Mouse (Mus musculus) heart, embryonic 15.5 days (tissue): Measurements from ENCODE around the gene Rnf31. TPM values are rescaled to one million over a fixed set of nuclear protein-coding genes. Genes with fewer than 3 reads are reported as not detected.

Experiments
- ATAC-seq: fragments of 200-750 bp; cut with Nextera tagmentation; replicated peaks from 2 replicates; pipeline ENCODE4 v1.8.0; 2017; ENCODE audit warnings: low read depth, moderate TSS enrichment; ENCODE audit not compliant: insufficient number of reproducible peaks, insufficient read depth, low FRiP score
- H3K27ac ChIP-seq: fragments of 300-500 bp; sonication (generic); 2 replicates; pipeline ENCODE4 v1.5.1; 2015; ENCODE audit warnings: mild to moderate bottlenecking, inconsistent platforms
- H3K27me3 ChIP-seq: fragments of 300-500 bp; sonication (generic); 2 replicates; pipeline ENCODE4 v1.6.1; 2015; ENCODE audit warnings: inconsistent platforms
- H3K36me3 ChIP-seq: fragments of 300-500 bp; sonication (generic); 2 replicates; pipeline ENCODE4 v1.6.1; 2015; ENCODE audit warnings: mild to moderate bottlenecking, inconsistent platforms
- H3K4me1 ChIP-seq: fragments of 300-500 bp; sonication (generic); replicated peaks from 2 replicates; pipeline ENCODE4 v1.6.1; 2015; ENCODE audit warnings: inconsistent platforms
- H3K4me2 ChIP-seq: fragments of 300-500 bp; sonication (generic); 2 replicates; pipeline ENCODE4 v1.6.1; 2015; ENCODE audit warnings: inconsistent platforms, mild to moderate bottlenecking, moderate library complexity
- H3K4me3 ChIP-seq: fragments of 300-500 bp; sonication (generic); 2 replicates; pipeline ENCODE4 v1.5.1; 2015; ENCODE audit warnings: mild to moderate bottlenecking, inconsistent platforms
- H3K9ac ChIP-seq: fragments of 300-500 bp; sonication (generic); 2 replicates; pipeline ENCODE4 v1.6.1; 2015; ENCODE audit warnings: mild to moderate bottlenecking, inconsistent platforms
- H3K9me3 ChIP-seq: fragments of 300-500 bp; sonication (generic); replicated peaks from 2 replicates; pipeline ENCODE4 v1.6.1; 2016; ENCODE audit warnings: inconsistent platforms
- WGBS: fragments of 180-500 bp; shearing (Covaris S2); methylation state at CpG from one replicate; pipeline ENCODE4 v1.1.7; 2015; ENCODE audit warnings: mixed read lengths; 5-methylcytosine and 5-hydroxymethylcytosine counted together
- polyA plus RNA-seq: library from polyadenylated mRNA; unstranded; fragments of >200 nt; fragmentation: Nextera tagmentation; extraction: Ambion mirVana; gene quantifications from 2 replicates; pipeline ENCODE4 v1.2.1, GENCODE M21; 2015

Rnf31 gene
- polyA plus RNA-seq, 1 experiment from 2014 or later: 15.8 TPM

GRCm38 (mm10) chr14:55589771-55590448 is 1.6 kb upstream of the Rnf31 start:
- ATAC-seq: no peak
- Histone ChIP-seq H3K36me3 (peaks cover 14% of the 10 kb centered on the region; the same call in 1 of the 2 replicates), H3K27ac (peak overlapping the region; percentile 96), H3K27me3 (no peaks in the 10 kb centered on the region), H3K4me2 (peak overlapping the region; percentile 92), H3K4me1 (peaks cover 33% of the 10 kb centered on the region), H3K9me3 (no peaks in the 10 kb centered on the region), H3K9ac (peak overlapping the region; percentile 61; the same call in 1 of the 2 replicates), H3K4me3 (peak overlapping the region; percentile 85)
- WGBS: 77% methylated on average over 11 of the region's 11 CpGs

GRCm38 (mm10) chr14:55590748-55591330 is 669 bp upstream of the Rnf31 start, which contains the start of gene Psme2:
Gene Psme2 (minus strand): TSS chr14:55591113.
- peak within 1 kb of the TSS; percentile 92 for H3K4me2 ChIP-seq
- H3K4me3 ChIP-seq: peak within 1 kb of the TSS; percentile 85
- H3K36me3 ChIP-seq: peaks cover 24% of the 10 kb centered on the region
- peak within 1 kb of the TSS; percentile 88 for H3K9ac ChIP-seq
- H3K27me3 ChIP-seq: no peaks in the 10 kb centered on the region
- H3K27ac ChIP-seq: peak within 1 kb of the TSS; percentile 96
- peak; percentile 96 for ATAC-seq
- H3K9me3 ChIP-seq: no peaks in the 10 kb centered on the region
- WGBS: under 1% methylated on average over 22 of the region's 22 CpGs
- H3K4me1 ChIP-seq: peaks cover 27% of the 10 kb centered on the region

- 2% methylated on average over 16 of the region's 16 CpGs for WGBS
- H3K4me3 ChIP-seq: peak overlapping the region; percentile 85
- no peaks in the 10 kb centered on the region for H3K27me3 ChIP-seq
Observed at GRCm38 (mm10) chr14:55592226-55592625, 718 bp downstream of the Rnf31 start.

GRCm38 (mm10) chr14:55596036-55596690 is 4.7 kb downstream of the Rnf31 start:
- H3K9me3 ChIP-seq: no peaks in the 10 kb centered on the region
- ATAC-seq: no peak
- H3K36me3 ChIP-seq: peaks cover 58% of the 10 kb centered on the region
- no peak overlapping the region for H3K4me2 ChIP-seq
- no peak overlapping the region for H3K4me3 ChIP-seq
- no peaks in the 10 kb centered on the region for H3K27me3 ChIP-seq
- H3K9ac ChIP-seq: no peak overlapping the region
- 0 out of 2 replicates have a peak overlapping the region, but pooled peaks have one; percentile 4 for H3K27ac ChIP-seq
- H3K4me1 ChIP-seq: peaks cover 16% of the 10 kb centered on the region
- 76% methylated on average over 13 of the region's 13 CpGs for WGBS

More at GRCm38 (mm10) chr14:55592226-55592625, 718 bp downstream of the Rnf31 start:
- ATAC-seq: no peak
- Histone ChIP-seq H3K36me3 (peaks cover 34% of the 10 kb centered on the region), H3K27ac (peak overlapping the region; percentile 96), H3K9ac (peak overlapping the region; percentile 88), H3K4me1 (peaks cover 26% of the 10 kb centered on the region), H3K4me2 (peak overlapping the region; percentile 92), H3K9me3 (no peaks in the 10 kb centered on the region)

GRCm38 (mm10) chr14:55598521-55599390 is 7.2 kb downstream of the Rnf31 start:
- 93% methylated on average over 21 of the region's 21 CpGs for WGBS
- Histone ChIP-seq H3K36me3 (peaks cover 80% of the 10 kb centered on the region), H3K27me3 (no peaks in the 10 kb centered on the region), H3K27ac (no peak overlapping the region), H3K4me2 (no peak overlapping the region), H3K9me3 (no peaks in the 10 kb centered on the region), H3K4me1 (peaks cover 4% of the 10 kb centered on the region; the same call in 1 of the 2 replicates), H3K9ac (no peak overlapping the region), H3K4me3 (no peak overlapping the region)
- no peak for ATAC-seq

- Histone ChIP-seq H3K27ac (peak within 1 kb of the TSS; percentile 82), H3K9me3 (no peaks in the 10 kb centered on the region), H3K4me3 (peak within 1 kb of the TSS; percentile 55), H3K4me2 (peak within 1 kb of the TSS; percentile 75), H3K27me3 (no peaks in the 10 kb centered on the region), H3K36me3 (peaks cover 61% of the 10 kb centered on the region), H3K9ac (peak within 1 kb of the TSS; percentile 69), H3K4me1 (peaks cover 18% of the 10 kb centered on the region)
- 83% methylated on average over 7 of the region's 7 CpGs for WGBS
- no peak for ATAC-seq
Observed at GRCm38 (mm10) chr14:55603271-55603632, 11.7 kb downstream of the Rnf31 start, which contains the start of gene Irf9. Gene Irf9 (plus strand): TSS chr14:55603571.

GRCm38 (mm10) chr14:55603633-55604576 is 12.4 kb downstream of the Rnf31 start:
- H3K4me3 ChIP-seq: peak overlapping the region; percentile 55
- peak overlapping the region; percentile 69 for H3K9ac ChIP-seq
- H3K27me3 ChIP-seq: no peaks in the 10 kb centered on the region
- peaks cover 18% of the 10 kb centered on the region for H3K4me1 ChIP-seq
- peaks cover 59% of the 10 kb centered on the region for H3K36me3 ChIP-seq
- H3K27ac ChIP-seq: peak overlapping the region; percentile 82
- peak; percentile 82 for ATAC-seq
- WGBS: 14% methylated on average over 19 of the region's 19 CpGs
- no peaks in the 10 kb centered on the region for H3K9me3 ChIP-seq
- H3K4me2 ChIP-seq: peak overlapping the region; percentile 75

- H3K9me3 ChIP-seq: no peaks in the 10 kb centered on the region
- peaks cover 18% of the 10 kb centered on the region for H3K4me1 ChIP-seq
- H3K4me2 ChIP-seq: peak overlapping the region; percentile 75
- H3K27ac ChIP-seq: peak overlapping the region; percentile 82; the same call in 1 of the 2 replicates
- no peak for ATAC-seq
- no peaks in the 10 kb centered on the region for H3K27me3 ChIP-seq
- H3K9ac ChIP-seq: no peak overlapping the region
- peak overlapping the region; percentile 55 for H3K4me3 ChIP-seq
- 89% methylated on average over 11 of the region's 11 CpGs for WGBS
- peaks cover 59% of the 10 kb centered on the region for H3K36me3 ChIP-seq
Observed at GRCm38 (mm10) chr14:55604823-55605222, 13.3 kb downstream of the Rnf31 start.

GRCm38 (mm10) chr14:55605743-55606459 is 14.4 kb downstream of the Rnf31 start:
- Histone ChIP-seq H3K36me3 (peaks cover 57% of the 10 kb centered on the region), H3K27me3 (no peaks in the 10 kb centered on the region), H3K4me1 (peaks cover 18% of the 10 kb centered on the region), H3K4me2 (no peak overlapping the region), H3K9ac (no peak overlapping the region), H3K27ac (no peak overlapping the region), H3K4me3 (no peak overlapping the region), H3K9me3 (no peaks in the 10 kb centered on the region)
- WGBS: 79% methylated on average over 16 of the region's 16 CpGs
- ATAC-seq: no peak
